Mouse (Mus musculus): ENCODE measurements at regions not wholly inside any gene's neighbourhood (a gene's known extent, or its start where the extent isn't known, plus 50 kb on each side); places are given as distances from the start of the nearest gene placed in this dataset.

GRCm38 (mm10) chr10:96427407-96427806, 189.4 kb upstream of the Btg1 start:
- TF ChIP-seq POLR2A (IDR thresholded peaks at IDR 0.05; ENCODE audit: extremely low read depth, insufficient read depth, low read length) (no peak), CTCF (IDR thresholded peaks at IDR 0.05; ENCODE audit: extremely low read depth, insufficient read depth, low read length) (no peak)
